Mouse (Mus musculus) kidney, postnatal 4 days (tissue): ENCODE measurements around the gene Bsn.

Experiments
- DNase-seq, 2 experiments: peaks; one replicate each; pipeline ENCODE4 v3.0.0; 2021; ENCODE audit warnings: mixed read lengths in 2 of 2

Bsn gene

GRCm38 (mm10) chr9:108085261-108085660 is 104.9 kb downstream of the Bsn start:
- DNase-seq, result no peak

- no peak for DNase-seq
These were observed 106.6 kb downstream of the Bsn start for GRCm38 (mm10) chr9:108083561-108083960.

- DNase-seq, result no peak
These were observed 107.2 kb downstream of the Bsn start, which contains the start of gene Rnf123 for GRCm38 (mm10) chr9:108082988-108083431. TSS of gene Rnf123 (minus strand) at chr9:108083346.

- DNase-seq, result peak in 1 of 2 experiments; percentile 45
These were observed 107.6 kb downstream of the Bsn start for GRCm38 (mm10) chr9:108082549-108082948.

GRCm38 (mm10) chr9:108080168-108080567 is 110.0 kb downstream of the Bsn start, which contains the start of gene Mst1:
TSS of gene Mst1 (plus strand) at chr9:108080436.
- DNase-seq, result no peak

GRCm38 (mm10) chr9:108073141-108073930 is 116.8 kb downstream of the Bsn start:
- DNase-seq, result no peak

- DNase-seq, result no peak
These were observed 117.7 kb downstream of the Bsn start for GRCm38 (mm10) chr9:108072481-108072924.

- DNase-seq, result no peak
These were observed 118.4 kb downstream of the Bsn start for GRCm38 (mm10) chr9:108071801-108072200.

- DNase-seq, result no peak
These were observed 120.7 kb downstream of the Bsn start for GRCm38 (mm10) chr9:108069529-108069928.

- no peak for DNase-seq
These were observed 121.2 kb downstream of the Bsn start for GRCm38 (mm10) chr9:108069007-108069406.

GRCm38 (mm10) chr9:108067900-108068299 is 122.3 kb downstream of the Bsn start:
- DNase-seq, result peak; percentile 88 to 90

GRCm38 (mm10) chr9:108067199-108067598 is 123.0 kb downstream of the Bsn start:
- no peak for DNase-seq

- peak; percentile 71 to 77 for DNase-seq
These were observed 124.6 kb downstream of the Bsn start for GRCm38 (mm10) chr9:108065491-108066011.

GRCm38 (mm10) chr9:108063361-108063760 is 126.8 kb downstream of the Bsn start:
- DNase-seq, result no peak

- no peak for DNase-seq
These were observed 128.0 kb downstream of the Bsn start for GRCm38 (mm10) chr9:108062142-108062541.

- no peak for DNase-seq
These were observed 131.9 kb downstream of the Bsn start for GRCm38 (mm10) chr9:108058291-108058690.

- no peak for DNase-seq
These were observed 133.0 kb downstream of the Bsn start for GRCm38 (mm10) chr9:108057262-108057562.

GRCm38 (mm10) chr9:108056361-108057261 is 133.6 kb downstream of the Bsn start:
- no peak for DNase-seq

GRCm38 (mm10) chr9:108055661-108056237 is 134.4 kb downstream of the Bsn start:
- no peak for DNase-seq

- DNase-seq, result no peak
These were observed 135.1 kb downstream of the Bsn start for GRCm38 (mm10) chr9:108055061-108055460.

- no peak for DNase-seq
These were observed 135.7 kb downstream of the Bsn start for GRCm38 (mm10) chr9:108054331-108055040.

- no peak for DNase-seq
These were observed 136.4 kb downstream of the Bsn start for GRCm38 (mm10) chr9:108053665-108054225.
